Mouse (Mus musculus): ENCODE data around the gene Gm45015. TPM values are rescaled to one million over a fixed set of nuclear protein-coding genes. Genes with fewer than 3 reads are reported as not detected.

Gene Gm45015
- total and polyA plus RNA-seq, 3 experiments: not detected

GRCm38 (mm10) chrX:73343802-73344201 is 7.2 kb upstream of the Gm45015 start (continued):
- no peak for TF ChIP-seq CHD2 (IDR thresholded peaks at IDR 0.05; ENCODE audit: low read length)
- TF ChIP-seq TBP (IDR thresholded peaks at IDR 0.05; ENCODE audit: low read depth, low read length): 0 out of 2 replicates have a peak, but pooled peaks have one; percentile 14
- no peak for TF ChIP-seq MEF2A (IDR thresholded peaks at IDR 0.05; ENCODE audit: extremely low read depth, insufficient replicate concordance, low read depth, low read length, poor library complexity, severe bottlenecking)
- TF ChIP-seq KAT2A (conservative IDR thresholded peaks at IDR 0.05; ENCODE audit: low read depth, low read length): no peak
- TF ChIP-seq ZNF384 (IDR thresholded peaks at IDR 0.05; ENCODE audit: low read depth, low read length): no peak
- TF ChIP-seq ZMIZ1 (IDR thresholded peaks at IDR 0.05; ENCODE audit: low read depth, low read length): no peak
- TF ChIP-seq JUND (IDR thresholded peaks at IDR 0.05; ENCODE audit: low read depth, low read length): no peak
- TF ChIP-seq NRF1 (IDR thresholded peaks at IDR 0.05; ENCODE audit: insufficient read depth, low read depth, low read length, poor library complexity, severe bottlenecking): no peak

GRCm38 (mm10) chrX:73342941-73343735 is 6.5 kb upstream of the Gm45015 start:
- Histone ChIP-seq H3K36me3 (ENCODE audit: control insufficient read depth in 1 of 2, insufficient read depth in 2 of 2, low read length in 2 of 2) (peaks cover 0 to 15% of the 10 kb centered on the region in 2 experiments; a peak in 2 of 4 replicates), H3K4me3 (ENCODE audit: control insufficient read depth in 1 of 2, insufficient read depth in 1 of 2, low read depth in 2 of 2, low read length in 2 of 2) (peak overlapping the region; percentile 57 to 94), H3K9ac (ENCODE audit: control insufficient read depth, low read depth, low read length, poor library complexity, severe bottlenecking) (peak overlapping the region; percentile 77), H3K79me2 (ENCODE audit: control insufficient read depth, insufficient read depth, low read length, poor library complexity) (peaks cover 3% of the 10 kb centered on the region; the same call in 1 of the 2 replicates), H3K27ac (ENCODE audit: control insufficient read depth, low read depth, low read length) (0 out of 2 replicates have a peak overlapping the region, but pooled peaks have one; percentile 1), H3K9me3 (replicated peaks; ENCODE audit: insufficient read depth, low read length) (no peaks in the 10 kb centered on the region), H3K4me1 (ENCODE audit: control insufficient read depth in 1 of 2, insufficient read depth in 2 of 2, low read length in 2 of 2) (peaks cover 6 to 7% of the 10 kb centered on the region in 2 experiments), H3K27me3 (ENCODE audit: control insufficient read depth in 1 of 2, insufficient read depth in 2 of 2, low read length in 2 of 2) (no peaks in the 10 kb centered on the region)
- no peak for DNase-seq (ENCODE audit: low read depth, low spot score)
- no peak for TF ChIP-seq E2F4 (IDR thresholded peaks at IDR 0.05; ENCODE audit: borderline replicate concordance, low read depth, low read length)
- no peak for TF ChIP-seq TCF12 (IDR thresholded peaks at IDR 0.05; ENCODE audit: low read depth, low read length)
- TF ChIP-seq JUND (IDR thresholded peaks at IDR 0.05; ENCODE audit: low read depth, low read length): no peak
- TF ChIP-seq SIN3A (IDR thresholded peaks at IDR 0.05; ENCODE audit: low read length): no peak
- TF ChIP-seq TAL1 (IDR thresholded peaks at IDR 0.05; ENCODE audit: low read length): no peak
- TF ChIP-seq MEF2A (IDR thresholded peaks at IDR 0.05; ENCODE audit: extremely low read depth, insufficient replicate concordance, low read depth, low read length, poor library complexity, severe bottlenecking): no peak
- TF ChIP-seq CHD1 (IDR thresholded peaks at IDR 0.05; ENCODE audit: low read depth, low read length): no peak
- no peak for TF ChIP-seq CHD2 (IDR thresholded peaks at IDR 0.05; ENCODE audit: low read length)
- TF ChIP-seq SMC3 (IDR thresholded peaks at IDR 0.05; ENCODE audit: low read depth, low read length): no peak
- no peak for TF ChIP-seq RCOR1 (IDR thresholded peaks at IDR 0.05; ENCODE audit: low read depth, low read length)
- no peak for TF ChIP-seq KAT2A (conservative IDR thresholded peaks at IDR 0.05; ENCODE audit: low read depth, low read length)
- no peak for TF ChIP-seq NELFE (IDR thresholded peaks at IDR 0.05; ENCODE audit: low read depth, low read length)
- no peak for TF ChIP-seq POLR2AphosphoS5 (IDR thresholded peaks at IDR 0.05; ENCODE audit: borderline replicate concordance, low read depth, low read length)
